Mouse (Mus musculus): ENCODE data around the gene Tmed9. TPM values are rescaled to one million over a fixed set of nuclear protein-coding genes. Genes with fewer than 3 reads are reported as not detected.
A peak's percentile ranks its signal among the peaks of the same experiment; 100 is the strongest.
"Not testable (repeated sequence)": the region's sequence is repeated elsewhere in the genome, so short reads cannot be mapped to it uniquely, and the experiment has no call there.

The Tmed9 gene
- polyA plus RNA-seq, 1 experiment from 2014 or later: 45.1 TPM

GRCm38 (mm10) chr13:55611996-55612395, 38.5 kb downstream of the Tmed9 start:
- Histone ChIP-seq H3K4me3 (ENCODE audit: low read depth, low read length) (no peak overlapping the region), H3K27ac (ENCODE audit: low read depth) (no peak overlapping the region), H3K9ac (replicated peaks) (no peak overlapping the region), H3K4me2 (ENCODE audit: low read depth, low read length) (no peak overlapping the region), H3K4me1 (ENCODE audit: insufficient read depth) (no peaks in the 10 kb centered on the region), H3K27me3 (ENCODE audit: insufficient read depth, low read length) (no peaks in the 10 kb centered on the region), H3K9me3 (ENCODE audit: low read length) (no peaks in the 10 kb centered on the region), H3K36me3 (replicated peaks; ENCODE audit: insufficient read depth, low read length) (peaks cover 13% of the 10 kb centered on the region; the same call in 1 of the 2 replicates)
- TF ChIP-seq CTCF (IDR thresholded peaks at IDR 0.05; ENCODE audit: low read depth): no peak
- no peak for TF ChIP-seq EP300 (IDR thresholded peaks at IDR 0.05; ENCODE audit: low read depth)
- 85% methylated on average over 7 of the region's 7 CpGs for WGBS (ENCODE audit: insufficient replicate concordance)
- ATAC-seq: no peak
- DNase-seq: no peak

GRCm38 (mm10) chr13:55613471-55613870, 39.9 kb downstream of the Tmed9 start:
- TF ChIP-seq CTCF (IDR thresholded peaks at IDR 0.05; ENCODE audit: low read depth) (no peak), EP300 (IDR thresholded peaks at IDR 0.05; ENCODE audit: low read depth) (no peak)
- 54% methylated on average over 5 of the region's 5 CpGs for WGBS (ENCODE audit: insufficient replicate concordance)
- no peak overlapping the region for H3K4me2 ChIP-seq (ENCODE audit: low read depth, low read length)
- no peaks in the 10 kb centered on the region for H3K4me1 ChIP-seq (ENCODE audit: insufficient read depth)
- H3K36me3 ChIP-seq (replicated peaks; ENCODE audit: insufficient read depth, low read length): peaks cover 8% of the 10 kb centered on the region; the same call in 1 of the 2 replicates
- no peak for DNase-seq
- no peak overlapping the region for H3K27ac ChIP-seq (ENCODE audit: low read depth)
- ATAC-seq: no peak
- H3K27me3 ChIP-seq (ENCODE audit: insufficient read depth, low read length): no peaks in the 10 kb centered on the region
- no peak overlapping the region for H3K4me3 ChIP-seq (ENCODE audit: low read depth, low read length)
- no peak overlapping the region for H3K9ac ChIP-seq (replicated peaks)
- no peaks in the 10 kb centered on the region for H3K9me3 ChIP-seq (ENCODE audit: low read length)

- ATAC-seq: no peak
- H3K4me1 ChIP-seq (ENCODE audit: insufficient read depth): peaks cover 15% of the 10 kb centered on the region
- H3K36me3 ChIP-seq (replicated peaks; ENCODE audit: insufficient read depth, low read length): no peaks in the 10 kb centered on the region
- no peak overlapping the region for H3K27ac ChIP-seq (ENCODE audit: low read depth)
- DNase-seq: no peak
- no peak overlapping the region for H3K4me3 ChIP-seq (ENCODE audit: low read depth, low read length)
- no peak overlapping the region for H3K9ac ChIP-seq (replicated peaks)
- H3K4me2 ChIP-seq (ENCODE audit: low read depth, low read length): no peak overlapping the region
- no peaks in the 10 kb centered on the region for H3K9me3 ChIP-seq (ENCODE audit: low read length)
- TF ChIP-seq CTCF (IDR thresholded peaks at IDR 0.05; ENCODE audit: low read depth): no peak
- WGBS (ENCODE audit: insufficient replicate concordance): 79% methylated on average over 4 of the region's 4 CpGs
- no peaks in the 10 kb centered on the region for H3K27me3 ChIP-seq (ENCODE audit: insufficient read depth, low read length)
Observed at GRCm38 (mm10) chr13:55619328-55619727, 45.8 kb downstream of the Tmed9 start.

- Histone ChIP-seq H3K4me3 (ENCODE audit: low read depth, low read length) (no peak overlapping the region), H3K9me3 (ENCODE audit: low read length) (no peaks in the 10 kb centered on the region), H3K4me1 (ENCODE audit: insufficient read depth) (peaks cover 16% of the 10 kb centered on the region), H3K27me3 (ENCODE audit: insufficient read depth, low read length) (no peaks in the 10 kb centered on the region), H3K36me3 (replicated peaks; ENCODE audit: insufficient read depth, low read length) (0 out of 2 replicates have a peak, but pooled peaks cover under 1% of the 10 kb centered on the region), H3K4me2 (ENCODE audit: low read depth, low read length) (no peak overlapping the region), H3K27ac (ENCODE audit: low read depth) (no peak overlapping the region), H3K9ac (replicated peaks) (no peak overlapping the region)
- DNase-seq (no peak), ATAC-seq (no peak)
- 80% methylated on average over 2 of the region's 2 CpGs for WGBS (ENCODE audit: insufficient replicate concordance)
- no peak for TF ChIP-seq EP300 (IDR thresholded peaks at IDR 0.05; ENCODE audit: low read depth)
- no peak for TF ChIP-seq CTCF (IDR thresholded peaks at IDR 0.05; ENCODE audit: low read depth)
Observed at GRCm38 (mm10) chr13:55620275-55620674, 46.7 kb downstream of the Tmed9 start.

- H3K9me3 ChIP-seq (ENCODE audit: low read length); DNase-seq; H3K36me3 ChIP-seq (replicated peaks; ENCODE audit: insufficient read depth, low read length); H3K27me3 ChIP-seq (ENCODE audit: insufficient read depth, low read length): not testable (repeated sequence)
- Histone ChIP-seq H3K27ac (ENCODE audit: low read depth) (peak overlapping the region; percentile 91), H3K4me2 (ENCODE audit: low read depth, low read length) (peak overlapping the region; percentile 88), H3K4me3 (ENCODE audit: low read depth, low read length) (peak overlapping the region; percentile 95), H3K9ac (replicated peaks) (peak overlapping the region; percentile 93), H3K4me1 (ENCODE audit: insufficient read depth) (peaks cover 16% of the 10 kb centered on the region)
- peak; percentile 12; the same call in 1 of the 2 replicates for ATAC-seq
- 11% methylated on average over 20 of the region's 20 CpGs for WGBS (ENCODE audit: insufficient replicate concordance)
Observed at GRCm38 (mm10) chr13:55622156-55622648, 48.7 kb downstream of the Tmed9 start.

- Histone ChIP-seq H3K4me3 (ENCODE audit: low read depth, low read length) (peak within 1 kb of the TSS; percentile 95), H3K27ac (ENCODE audit: low read depth) (peak within 1 kb of the TSS; percentile 91), H3K9ac (replicated peaks) (peak within 1 kb of the TSS; percentile 93), H3K9me3 (ENCODE audit: low read length) (no peaks in the 10 kb centered on the region), H3K36me3 (replicated peaks; ENCODE audit: insufficient read depth, low read length) (0 out of 2 replicates have a peak, but pooled peaks cover 2% of the 10 kb centered on the region), H3K27me3 (ENCODE audit: insufficient read depth, low read length) (no peaks in the 10 kb centered on the region), H3K4me1 (ENCODE audit: insufficient read depth) (peaks cover 16% of the 10 kb centered on the region), H3K4me2 (ENCODE audit: low read depth, low read length) (peak within 1 kb of the TSS; percentile 88)
- WGBS (ENCODE audit: insufficient replicate concordance): under 1% methylated on average over 59 of the region's 59 CpGs
- DNase-seq: peak; percentile 92
- ATAC-seq: peak; percentile 99
- TF ChIP-seq CTCF (IDR thresholded peaks at IDR 0.05; ENCODE audit: low read depth) (no peak), EP300 (IDR thresholded peaks at IDR 0.05; ENCODE audit: low read depth) (no peak)
Observed at GRCm38 (mm10) chr13:55622649-55623541, 49.4 kb downstream of the Tmed9 start, which contains the start of gene Caml. Caml (plus strand) TSS chr13:55623005.

Measured in liver, postnatal 0 days (tissue).